Mouse (Mus musculus) telencephalon, adult 2 months (tissue): Measurements from ENCODE around the gene Olfr93.
A peak's percentile ranks its signal among the peaks of the same experiment; 100 is the strongest.
"Not testable (repeated sequence)": the region's sequence is repeated elsewhere in the genome, so short reads cannot be mapped to it uniquely, and the experiment has no call there.

Experiments
- DNase-seq: peaks from one replicate; pipeline ENCODE4 v3.0.0-alpha.2; 2011; ENCODE audit warnings: low read depth, low spot score

Gene Olfr93

GRCm38 (mm10) chr17:37161394-37161793, at the start of gene Olfr93:
Olfr93 (minus strand) TSS chr17:37161494.
- DNase-seq, result no peak

GRCm38 (mm10) chr17:37203917-37204236, 42.6 kb upstream of the Olfr93 start:
- no peak for DNase-seq

- DNase-seq, result peak; percentile 65
Measured at GRCm38 (mm10) chr17:37203206-37203916, 42.1 kb upstream of the Olfr93 start.

GRCm38 (mm10) chr17:37200894-37201293, 39.6 kb upstream of the Olfr93 start, which contains the start of gene Olfr94:
Olfr94 (minus strand) TSS chr17:37200994.
- no peak for DNase-seq

- no peak for DNase-seq
Measured at GRCm38 (mm10) chr17:37196845-37197724, 35.8 kb upstream of the Olfr93 start.

GRCm38 (mm10) chr17:37194782-37195181, 33.5 kb upstream of the Olfr93 start:
- no peak for DNase-seq

- DNase-seq, result no peak
Measured at GRCm38 (mm10) chr17:37193656-37194055, 32.4 kb upstream of the Olfr93 start, which contains the start of gene Ubd. Ubd (plus strand) TSS chr17:37193892.

- DNase-seq, result no peak
Measured at GRCm38 (mm10) chr17:37193032-37193431, 31.7 kb upstream of the Olfr93 start.

- no peak for DNase-seq
Measured at GRCm38 (mm10) chr17:37190711-37191110, 29.4 kb upstream of the Olfr93 start.

GRCm38 (mm10) chr17:37185474-37185873, 24.2 kb upstream of the Olfr93 start:
- no peak for DNase-seq

GRCm38 (mm10) chr17:37131366-37131765, 29.9 kb downstream of the Olfr93 start:
- not testable (repeated sequence) for DNase-seq

GRCm38 (mm10) chr17:37119988-37120387, 41.3 kb downstream of the Olfr93 start, which contains the start of gene Olfr92:
Olfr92 (minus strand) TSS chr17:37120088.
- no peak for DNase-seq

GRCm38 (mm10) chr17:37098178-37098577, 63.1 kb downstream of the Olfr93 start, which contains the start of gene Olfr91:
Olfr91 (minus strand) TSS chr17:37098278.
- DNase-seq, result no peak

GRCm38 (mm10) chr17:37093289-37093688, 68.0 kb downstream of the Olfr93 start:
- no peak for DNase-seq

GRCm38 (mm10) chr17:37092198-37092597, 69.1 kb downstream of the Olfr93 start:
- no peak for DNase-seq
